Mouse (Mus musculus): ENCODE measurements around the gene Vti1a. TPM values are rescaled to one million over a fixed set of nuclear protein-coding genes. Genes with fewer than 3 reads are reported as not detected.

The Vti1a gene
- total RNA-seq, 1 experiment from 2014 or later = 62.6 TPM

GRCm38 (mm10) chr19:55350673-55351378 is 34.7 kb downstream of the Vti1a start:
- ATAC-seq (ENCODE audit: extremely low read depth, insufficient number of reproducible peaks, low FRiP score, poor library complexity, severe bottlenecking) = no peak

- no peak for ATAC-seq (ENCODE audit: extremely low read depth, insufficient number of reproducible peaks, low FRiP score, poor library complexity, severe bottlenecking)
These were observed 46.5 kb downstream of the Vti1a start for GRCm38 (mm10) chr19:55362606-55363005.

- no peak for ATAC-seq (ENCODE audit: extremely low read depth, insufficient number of reproducible peaks, low FRiP score, poor library complexity, severe bottlenecking)
These were observed 53.6 kb downstream of the Vti1a start for GRCm38 (mm10) chr19:55369691-55370090.

- ATAC-seq (ENCODE audit: extremely low read depth, insufficient number of reproducible peaks, low FRiP score, poor library complexity, severe bottlenecking) = no peak
These were observed 60.2 kb downstream of the Vti1a start for GRCm38 (mm10) chr19:55376331-55376730.

- no peak for ATAC-seq (ENCODE audit: extremely low read depth, insufficient number of reproducible peaks, low FRiP score, poor library complexity, severe bottlenecking)
These were observed 61.4 kb downstream of the Vti1a start for GRCm38 (mm10) chr19:55377465-55377864.

- ATAC-seq (ENCODE audit: extremely low read depth, insufficient number of reproducible peaks, low FRiP score, poor library complexity, severe bottlenecking) = no peak
These were observed 62.8 kb downstream of the Vti1a start for GRCm38 (mm10) chr19:55378884-55379283.

GRCm38 (mm10) chr19:55380764-55381163 is 64.7 kb downstream of the Vti1a start:
- ATAC-seq (ENCODE audit: extremely low read depth, insufficient number of reproducible peaks, low FRiP score, poor library complexity, severe bottlenecking) = no peak

GRCm38 (mm10) chr19:55381343-55381742 is 65.2 kb downstream of the Vti1a start:
- ATAC-seq (ENCODE audit: extremely low read depth, insufficient number of reproducible peaks, low FRiP score, poor library complexity, severe bottlenecking) = no peak

GRCm38 (mm10) chr19:55382745-55383144 is 66.7 kb downstream of the Vti1a start:
- ATAC-seq (ENCODE audit: extremely low read depth, insufficient number of reproducible peaks, low FRiP score, poor library complexity, severe bottlenecking) = no peak

GRCm38 (mm10) chr19:55384634-55385033 is 68.5 kb downstream of the Vti1a start:
- ATAC-seq (ENCODE audit: extremely low read depth, insufficient number of reproducible peaks, low FRiP score, poor library complexity, severe bottlenecking) = no peak

GRCm38 (mm10) chr19:55389019-55389418 is 72.9 kb downstream of the Vti1a start:
- no peak for ATAC-seq (ENCODE audit: extremely low read depth, insufficient number of reproducible peaks, low FRiP score, poor library complexity, severe bottlenecking)

GRCm38 (mm10) chr19:55390323-55390722 is 74.2 kb downstream of the Vti1a start:
- no peak for ATAC-seq (ENCODE audit: extremely low read depth, insufficient number of reproducible peaks, low FRiP score, poor library complexity, severe bottlenecking)

- ATAC-seq (ENCODE audit: extremely low read depth, insufficient number of reproducible peaks, low FRiP score, poor library complexity, severe bottlenecking) = no peak
These were observed 85.5 kb downstream of the Vti1a start for GRCm38 (mm10) chr19:55401638-55402037.

GRCm38 (mm10) chr19:55408486-55408885 is 92.4 kb downstream of the Vti1a start:
- no peak for ATAC-seq (ENCODE audit: extremely low read depth, insufficient number of reproducible peaks, low FRiP score, poor library complexity, severe bottlenecking)

- no peak for ATAC-seq (ENCODE audit: extremely low read depth, insufficient number of reproducible peaks, low FRiP score, poor library complexity, severe bottlenecking)
These were observed 95.3 kb downstream of the Vti1a start for GRCm38 (mm10) chr19:55411415-55411814.

- no peak for ATAC-seq (ENCODE audit: extremely low read depth, insufficient number of reproducible peaks, low FRiP score, poor library complexity, severe bottlenecking)
These were observed 95.8 kb downstream of the Vti1a start for GRCm38 (mm10) chr19:55411894-55412293.

GRCm38 (mm10) chr19:55414050-55414449 is 98.0 kb downstream of the Vti1a start:
- no peak for ATAC-seq (ENCODE audit: extremely low read depth, insufficient number of reproducible peaks, low FRiP score, poor library complexity, severe bottlenecking)

GRCm38 (mm10) chr19:55418756-55419155 is 102.7 kb downstream of the Vti1a start:
- ATAC-seq (ENCODE audit: extremely low read depth, insufficient number of reproducible peaks, low FRiP score, poor library complexity, severe bottlenecking) = no peak

GRCm38 (mm10) chr19:55419961-55420360 is 103.9 kb downstream of the Vti1a start:
- ATAC-seq (ENCODE audit: extremely low read depth, insufficient number of reproducible peaks, low FRiP score, poor library complexity, severe bottlenecking) = no peak

GRCm38 (mm10) chr19:55421816-55422215 is 105.7 kb downstream of the Vti1a start:
- ATAC-seq (ENCODE audit: extremely low read depth, insufficient number of reproducible peaks, low FRiP score, poor library complexity, severe bottlenecking) = no peak
